Mouse (Mus musculus) embryonic fibroblast, embryonic 13.5 days (primary cell): ENCODE data around the gene Mok.

Source experiments
- CTCF ChIP-seq: IDR thresholded peaks from 2 replicates; pipeline ENCODE4 v1.5.1; 2011; ENCODE audit warnings: mild to moderate bottlenecking, control low read depth, low read length, moderate library complexity, borderline replicate concordance; ENCODE audit not compliant: insufficient read depth
- POLR2A ChIP-seq: IDR thresholded peaks from 2 replicates; pipeline ENCODE4 v1.6.1; 2011; ENCODE audit warnings: low read depth, mild to moderate bottlenecking, control low read depth, low read length, moderate library complexity

DNA sequence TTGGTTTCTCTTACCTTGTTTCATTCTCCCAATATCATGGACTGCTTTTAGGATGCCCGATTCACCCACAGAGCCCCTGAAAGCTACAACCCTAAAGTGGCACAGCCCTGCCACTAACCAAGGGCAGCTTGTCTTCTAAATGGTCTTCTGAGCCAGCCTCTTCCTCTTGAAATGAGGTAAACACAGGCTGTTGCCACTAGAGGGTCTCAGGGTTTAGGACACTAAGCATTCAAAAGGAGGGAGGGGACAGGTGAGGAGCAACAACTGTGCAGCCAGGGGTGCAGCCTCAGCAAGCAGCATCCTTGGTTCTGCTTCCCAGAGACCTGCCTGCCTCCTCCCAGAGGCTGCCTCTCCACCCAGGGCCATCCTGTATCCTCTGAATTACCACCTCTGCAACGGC, 19.0 kb downstream of the Mok start:
- no peak for TF ChIP-seq CTCF
- no peak for TF ChIP-seq POLR2A
